Mouse (Mus musculus): Measurements from ENCODE around the gene Ovol3.

DNA sequence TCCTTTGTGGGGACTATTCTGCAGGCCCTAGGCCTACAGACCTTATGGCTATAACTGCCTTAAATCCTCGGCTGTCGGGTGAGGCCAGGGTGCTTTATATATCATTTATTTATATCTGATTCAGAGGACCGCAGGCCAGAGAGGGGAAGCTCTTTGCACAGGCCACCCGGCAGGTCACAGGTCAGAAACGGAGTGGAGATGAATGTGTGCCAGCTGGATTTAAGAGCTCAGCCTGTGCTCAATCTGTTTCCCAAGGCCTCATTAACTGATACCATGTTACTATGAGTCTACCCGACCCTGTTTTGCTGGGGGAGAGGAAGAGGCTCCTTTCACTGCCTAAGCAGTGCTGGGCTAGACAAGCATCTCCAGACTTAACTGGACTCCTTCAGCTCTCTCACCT lies 38.9 kb upstream of the Ovol3 start:
- TF ChIP-seq CTCF (IDR thresholded peaks at IDR 0.05; ENCODE audit: low read depth, low read length) (no peak), POLR2A (IDR thresholded peaks at IDR 0.05; ENCODE audit: borderline replicate concordance, low read depth, low read length) (no peak)
